Mouse (Mus musculus) lung, adult 18-20 months (tissue): ENCODE measurements around the gene Gcnt7.

Experiments
- DNase-seq, 2 experiments: peaks; one replicate each; pipeline ENCODE4 v3.0.0; 2022; ENCODE audit warnings: mixed read lengths in 2 of 2

The Gcnt7 gene

GRCm38 (mm10) chr2:172401116-172401825 lies 57.1 kb downstream of the Gcnt7 start:
- DNase-seq: peak; percentile 58 to 59
